ENCODE assay signal across 18 mouse cellular contexts in the genomic region with DNA sequence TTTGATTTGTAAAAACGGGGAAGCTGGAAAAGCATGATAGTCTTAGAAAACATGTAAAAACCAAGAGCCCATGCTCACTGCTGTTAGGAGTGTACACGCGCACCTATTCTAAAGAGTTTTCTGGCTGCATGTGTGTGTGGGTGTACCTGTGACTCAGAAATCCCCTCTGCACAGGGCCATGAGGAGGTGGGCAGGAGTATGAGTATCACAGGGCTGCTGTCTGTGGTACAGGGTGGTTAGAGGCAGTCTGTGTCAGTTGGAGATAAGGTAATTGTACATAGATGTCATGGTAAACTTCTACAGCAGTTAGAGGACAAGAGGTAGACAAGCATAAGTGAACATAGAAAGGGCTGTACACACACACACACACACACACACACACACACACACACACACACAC.
DNase-seq lines count a peak whose midpoint lies in the region; ATAC-seq and TF ChIP-seq lines count a peak whose summit lies in the region.
"Had no signal": no experiment of that assay in that cellular context is flagged by ENCODE, and none has a peak within 500 bp of the region (broad histone marks: within the 10 kb centered on the region; RNA-seq: fewer than 3 reads in every experiment).

No protein-coding gene starts in this region.

- H3K4me3 ChIP-seq in liver, embryonic 14.5 days (ENCODE audit: insufficient read depth in 1 of 2, low read depth in 2 of 2, low read length in 2 of 2), result no peak overlapping the region
- no peak overlapping the region for H3K4me3 ChIP-seq in gastrocnemius, adult 2 months
- H3K4me3 ChIP-seq in limb, embryonic 10.5 days, result no peak overlapping the region
- H3K4me3 ChIP-seq: erythroblast, embryonic 14.5 days; liver, embryonic 15.5 days; midbrain, embryonic 10.5 days; neural tube, embryonic 15.5 days had no signal

- peaks cover 0 to 8% of the 10 kb centered on the region in 2 experiments; a peak in 2 of 4 replicates for H3K4me1 ChIP-seq in liver, embryonic 14.5 days (replicated peaks; ENCODE audit: control insufficient read depth in 2 of 2, insufficient read depth in 2 of 2, low read length in 1 of 2)
- H3K4me1 ChIP-seq in limb, embryonic 10.5 days, result peaks cover 8% of the 10 kb centered on the region
- H3K4me1 ChIP-seq: neural tube, embryonic 15.5 days had no signal

- H3K9me3 ChIP-seq in liver, embryonic 14.5 days (ENCODE audit: control insufficient read depth, low read length), result no peaks in the 10 kb centered on the region
- H3K9me3 ChIP-seq in limb, embryonic 10.5 days (replicated peaks), result no peaks in the 10 kb centered on the region
- H3K9me3 ChIP-seq: liver, embryonic 15.5 days; midbrain, embryonic 10.5 days; neural tube, embryonic 15.5 days had no signal

- TF ChIP-seq EP300 in liver, embryonic 14.5 days (IDR thresholded peaks at IDR 0.05; ENCODE audit: low read depth), result no peak

- no peaks in the 10 kb centered on the region for H3K36me3 ChIP-seq in liver, embryonic 14.5 days (replicated peaks; ENCODE audit: control insufficient read depth, insufficient read depth, low read depth)
- H3K36me3 ChIP-seq in limb, embryonic 10.5 days, result no peaks in the 10 kb centered on the region
- H3K36me3 ChIP-seq: liver, embryonic 15.5 days; midbrain, embryonic 10.5 days; neural tube, embryonic 15.5 days had no signal

- ATAC-seq in frontal cortex, adult (ENCODE audit: low TSS enrichment), result peak; percentile 94
- peak; percentile 72; the same call in 1 of the 2 replicates for ATAC-seq in liver, embryonic 14.5 days (ENCODE audit: insufficient read depth)
- ATAC-seq: forebrain, embryonic 16.5 days; Patski had no signal

- H3K27me3 ChIP-seq in liver, embryonic 14.5 days (ENCODE audit: control insufficient read depth, insufficient read depth, low read length), result no peaks in the 10 kb centered on the region
- no peaks in the 10 kb centered on the region for H3K27me3 ChIP-seq in limb, embryonic 10.5 days (ENCODE audit: low read depth, poor library complexity, severe bottlenecking)
- H3K27me3 ChIP-seq: liver, embryonic 15.5 days; neural tube, embryonic 15.5 days; Patski had no signal

- TF ChIP-seq CTCF in liver, embryonic 14.5 days (IDR thresholded peaks at IDR 0.05; ENCODE audit: low read depth), result no peak
- no peak for TF ChIP-seq CTCF in gastrocnemius, adult 2 months (IDR thresholded peaks at IDR 0.05)

- no peak overlapping the region for H3K9ac ChIP-seq in liver, embryonic 14.5 days (replicated peaks)
- H3K9ac ChIP-seq: liver, embryonic 15.5 days; neural tube, embryonic 15.5 days had no signal

- H3K4me2 ChIP-seq in liver, embryonic 14.5 days (ENCODE audit: low read depth), result no peak overlapping the region
- H3K4me2 ChIP-seq: liver, embryonic 15.5 days; neural tube, embryonic 15.5 days had no signal

- DNase-seq in frontal cortex, postnatal 10 days (ENCODE audit: low spot score in 2 of 2), result no peak
- DNase-seq in thymus, postnatal 14 days, result peak; percentile 52
- no peak for DNase-seq in thymus, postnatal 10 days (ENCODE audit: low spot score in 2 of 2)
- DNase-seq in liver, embryonic 14.5 days (ENCODE audit: low read depth in 3 of 3, low spot score in 3 of 3), result no peak
- DNase-seq in gastrocnemius, adult 2 months, result no peak
- no peak for DNase-seq in limb, embryonic 10.5 days (ENCODE audit: low spot score)
- DNase-seq in embryo, embryonic 11 days, result no peak
- DNase-seq: cerebellum, postnatal 14 days; heart, adult 18-20 months; kidney, adult 9 months; kidney, postnatal 36 days had no signal

- H3K27ac ChIP-seq in liver, embryonic 14.5 days, result no peak overlapping the region
- H3K27ac ChIP-seq in gastrocnemius, adult 2 months, result no peak overlapping the region
- no peak overlapping the region for H3K27ac ChIP-seq in limb, embryonic 10.5 days
- H3K27ac ChIP-seq: liver, embryonic 15.5 days; midbrain, embryonic 10.5 days; neural tube, embryonic 15.5 days had no signal

- WGBS in liver, embryonic 14.5 days (ENCODE audit: insufficient replicate concordance), result 57% methylated on average over 3 of the region's 3 CpGs
- WGBS in limb, embryonic 10.5 days, result 95% methylated on average over 3 of the region's 3 CpGs

- intact Hi-C loops in gastrocnemius, adult 2 months (cut with DNase I), result no loop called here
